Mouse (Mus musculus) bone marrow, adult 2 months (tissue): ENCODE results near the gene Pxn.
"Not testable (repeated sequence)": the region's sequence is repeated elsewhere in the genome, so short reads cannot be mapped to it uniquely, and the experiment has no call there.

Source experiments
- CTCF ChIP-seq: fragments of 200-500 bp; IDR thresholded peaks from 2 replicates; pipeline ENCODE4 v1.5.1; 2011; ENCODE audit warnings: low read length, control low read depth; ENCODE audit not compliant: control insufficient read depth, insufficient read depth
- POLR2A ChIP-seq: fragments of 200-500 bp; IDR thresholded peaks from 2 replicates; pipeline ENCODE4 v1.6.1; 2011; ENCODE audit warnings: low read depth, mild to moderate bottlenecking, control low read depth, low read length, borderline replicate concordance; ENCODE audit not compliant: control insufficient read depth

GRCm38 (mm10) chr5:115505617-115506016 is 859 bp upstream of the Pxn start:
- TF ChIP-seq CTCF, POLR2A: not testable (repeated sequence)
